Mouse (Mus musculus): ENCODE measurements around the gene Pdgfb. TPM values are rescaled to one million over a fixed set of nuclear protein-coding genes. Genes with fewer than 3 reads are reported as not detected.

The Pdgfb gene
- polyA plus RNA-seq, 1 experiment from 2014 or later: 4.7 TPM

DNA sequence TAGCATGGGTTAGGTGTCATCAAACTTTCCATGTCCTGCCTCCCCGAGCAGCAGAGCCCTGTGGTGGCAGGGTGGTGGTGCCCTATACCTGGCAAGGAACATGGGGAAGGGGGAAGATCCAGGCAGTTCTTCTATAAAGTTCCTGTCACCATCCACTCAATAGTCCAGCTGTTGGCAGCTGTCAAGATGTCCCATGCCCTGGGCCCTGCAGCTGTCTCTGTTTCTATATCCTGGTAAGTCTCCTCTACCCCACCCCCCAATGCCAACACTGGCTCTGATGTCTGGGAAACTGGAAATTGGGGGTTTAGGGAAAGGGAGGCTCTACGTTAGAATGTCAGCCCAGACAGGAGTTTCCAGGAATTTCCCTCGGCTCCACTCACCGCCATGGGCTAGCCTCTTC, 20.2 kb downstream of the Pdgfb start:
- no peak overlapping the region for H3K4me2 ChIP-seq (ENCODE audit: low read length)
- DNase-seq: no peak
- no peaks in the 10 kb centered on the region for H3K4me1 ChIP-seq (ENCODE audit: control insufficient read depth, insufficient read depth, low read length)
- 82% methylated on average over 4 of the region's 4 CpGs for WGBS
- H3K36me3 ChIP-seq (ENCODE audit: control insufficient read depth, insufficient read depth, low read length): no peaks in the 10 kb centered on the region
- H3K9me3 ChIP-seq (ENCODE audit: control insufficient read depth, low read length): no peaks in the 10 kb centered on the region
- H3K4me3 ChIP-seq (replicated peaks; ENCODE audit: low read depth, low read length): no peak overlapping the region
- no peaks in the 10 kb centered on the region for H3K27me3 ChIP-seq (ENCODE audit: control insufficient read depth, insufficient read depth, low read length)
- no peak overlapping the region for H3K9ac ChIP-seq (replicated peaks; ENCODE audit: low read length)
- H3K27ac ChIP-seq (replicated peaks; ENCODE audit: low read depth, low read length): no peak overlapping the region
- no peak for ATAC-seq (ENCODE audit: low FRiP score, low TSS enrichment)

DNA sequence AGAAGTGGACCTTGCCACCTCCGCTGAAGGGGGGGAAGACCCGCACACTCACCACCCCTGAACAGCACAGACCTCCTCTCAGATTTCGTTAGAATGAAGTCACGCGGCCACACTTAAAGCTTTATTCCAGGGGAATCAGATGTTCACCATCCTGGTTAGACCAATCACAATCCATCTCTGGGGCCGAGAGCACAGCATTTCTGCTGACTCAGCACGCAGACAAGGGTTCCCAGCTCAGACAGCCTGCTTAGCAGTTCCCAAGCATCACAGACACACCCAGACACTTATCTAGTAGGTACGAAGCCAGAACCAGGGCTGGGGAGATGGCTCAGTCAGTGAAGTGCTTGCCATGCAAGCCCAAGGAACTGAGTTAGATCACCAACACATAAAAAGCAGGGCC, 28.6 kb downstream of the Pdgfb start:
- Histone ChIP-seq H3K4me1 (ENCODE audit: control insufficient read depth, insufficient read depth, low read length) (no peaks in the 10 kb centered on the region), H3K27me3 (ENCODE audit: control insufficient read depth, insufficient read depth, low read length) (no peaks in the 10 kb centered on the region), H3K27ac (replicated peaks; ENCODE audit: low read depth, low read length) (no peak overlapping the region), H3K4me2 (ENCODE audit: low read length) (no peak overlapping the region), H3K4me3 (replicated peaks; ENCODE audit: low read depth, low read length) (no peak overlapping the region), H3K9me3 (ENCODE audit: control insufficient read depth, low read length) (no peaks in the 10 kb centered on the region), H3K9ac (replicated peaks; ENCODE audit: low read length) (no peak overlapping the region), H3K36me3 (ENCODE audit: control insufficient read depth, insufficient read depth, low read length) (no peaks in the 10 kb centered on the region)
- ATAC-seq (ENCODE audit: low FRiP score, low TSS enrichment) (no peak), DNase-seq (no peak)
- WGBS: 79% methylated on average over 8 of the region's 8 CpGs

DNA sequence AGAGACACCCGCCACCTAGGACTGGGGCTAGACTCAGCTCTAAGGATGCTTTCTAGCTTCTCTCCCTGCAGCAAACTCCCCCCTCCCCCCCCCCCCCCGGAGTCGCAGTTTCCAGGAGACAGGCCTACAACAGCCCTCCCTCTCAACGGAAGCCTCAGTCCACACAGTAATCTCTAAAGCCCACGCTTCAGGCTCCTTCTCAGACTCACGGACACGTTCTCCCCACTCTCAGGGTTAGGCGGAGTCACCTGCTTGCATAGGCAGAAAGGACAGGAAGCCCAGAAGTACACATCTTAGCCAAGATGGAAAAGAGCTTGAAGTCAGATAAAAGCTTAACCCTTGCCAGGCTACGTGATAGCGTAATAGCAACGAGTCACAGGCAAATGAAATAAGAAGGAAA, 29.3 kb downstream of the Pdgfb start:
- DNase-seq: no peak
- no peak overlapping the region for H3K4me3 ChIP-seq (replicated peaks; ENCODE audit: low read depth, low read length)
- H3K27ac ChIP-seq (replicated peaks; ENCODE audit: low read depth, low read length): no peak overlapping the region
- H3K27me3 ChIP-seq (ENCODE audit: control insufficient read depth, insufficient read depth, low read length): no peaks in the 10 kb centered on the region
- H3K9ac ChIP-seq (replicated peaks; ENCODE audit: low read length): no peak overlapping the region
- no peak for ATAC-seq (ENCODE audit: low FRiP score, low TSS enrichment)
- H3K4me1 ChIP-seq (ENCODE audit: control insufficient read depth, insufficient read depth, low read length): no peaks in the 10 kb centered on the region
- H3K4me2 ChIP-seq (ENCODE audit: low read length): no peak overlapping the region
- no peaks in the 10 kb centered on the region for H3K9me3 ChIP-seq (ENCODE audit: control insufficient read depth, low read length)
- 64% methylated on average over 11 of the region's 11 CpGs for WGBS
- H3K36me3 ChIP-seq (ENCODE audit: control insufficient read depth, insufficient read depth, low read length): no peaks in the 10 kb centered on the region

- Histone ChIP-seq H3K4me2 (ENCODE audit: low read length) (no peak overlapping the region), H3K4me1 (ENCODE audit: control insufficient read depth, insufficient read depth, low read length) (no peaks in the 10 kb centered on the region), H3K36me3 (ENCODE audit: control insufficient read depth, insufficient read depth, low read length) (no peaks in the 10 kb centered on the region), H3K27ac (replicated peaks; ENCODE audit: low read depth, low read length) (no peak overlapping the region), H3K9me3 (ENCODE audit: control insufficient read depth, low read length) (no peaks in the 10 kb centered on the region), H3K27me3 (ENCODE audit: control insufficient read depth, insufficient read depth, low read length) (no peaks in the 10 kb centered on the region), H3K9ac (replicated peaks; ENCODE audit: low read length) (no peak overlapping the region), H3K4me3 (replicated peaks; ENCODE audit: low read depth, low read length) (no peak overlapping the region)
- DNase-seq (no peak), ATAC-seq (ENCODE audit: low FRiP score, low TSS enrichment) (no peak)
- WGBS: 67% methylated on average over 7 of the region's 7 CpGs
Observed at GRCm38 (mm10) chr15:79984152-79984551, 30.6 kb downstream of the Pdgfb start.

DNA sequence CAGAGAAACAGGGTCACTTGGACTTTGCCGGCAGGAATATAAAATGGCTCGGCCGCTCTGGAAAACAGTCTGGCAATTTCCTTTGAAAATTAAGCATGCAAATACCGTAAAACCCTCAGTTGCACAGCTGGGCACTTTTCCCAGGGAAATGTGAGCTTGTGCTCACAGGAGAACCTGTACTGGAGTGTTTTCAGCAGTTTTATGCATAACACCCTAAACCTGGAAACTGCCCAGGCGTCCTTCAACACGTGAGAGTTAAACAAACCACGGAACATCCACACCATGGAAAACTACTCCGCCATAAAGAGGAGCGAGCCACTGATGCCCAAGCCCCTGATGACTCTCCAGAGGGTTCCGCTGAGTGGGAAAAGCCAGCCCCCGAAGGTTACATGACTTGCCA, 34.1 kb downstream of the Pdgfb start:
- Histone ChIP-seq H3K4me2 (ENCODE audit: low read length) (no peak overlapping the region), H3K9me3 (ENCODE audit: control insufficient read depth, low read length) (no peaks in the 10 kb centered on the region), H3K27me3 (ENCODE audit: control insufficient read depth, insufficient read depth, low read length) (no peaks in the 10 kb centered on the region), H3K9ac (replicated peaks; ENCODE audit: low read length) (no peak overlapping the region), H3K36me3 (ENCODE audit: control insufficient read depth, insufficient read depth, low read length) (no peaks in the 10 kb centered on the region), H3K27ac (replicated peaks; ENCODE audit: low read depth, low read length) (no peak overlapping the region), H3K4me1 (ENCODE audit: control insufficient read depth, insufficient read depth, low read length) (no peaks in the 10 kb centered on the region), H3K4me3 (replicated peaks; ENCODE audit: low read depth, low read length) (no peak overlapping the region)
- 89% methylated on average over 11 of the region's 11 CpGs for whole genome bisulfite sequencing
- ATAC-seq (ENCODE audit: low FRiP score, low TSS enrichment): no peak
- DNase-seq: no peak

GRCm38 (mm10) chr15:79972186-79972585, 42.6 kb downstream of the Pdgfb start:
- no peaks in the 10 kb centered on the region for H3K36me3 ChIP-seq (ENCODE audit: control insufficient read depth, insufficient read depth, low read length)
- no peak for ATAC-seq (ENCODE audit: low FRiP score, low TSS enrichment)
- 95% methylated on average over 11 of the region's 11 CpGs for WGBS
- H3K27ac ChIP-seq (replicated peaks; ENCODE audit: low read depth, low read length): no peak overlapping the region
- H3K4me3 ChIP-seq (replicated peaks; ENCODE audit: low read depth, low read length): no peak overlapping the region
- H3K4me1 ChIP-seq (ENCODE audit: control insufficient read depth, insufficient read depth, low read length): no peaks in the 10 kb centered on the region
- no peaks in the 10 kb centered on the region for H3K9me3 ChIP-seq (ENCODE audit: control insufficient read depth, low read length)
- no peak overlapping the region for H3K9ac ChIP-seq (replicated peaks; ENCODE audit: low read length)
- DNase-seq: no peak
- no peaks in the 10 kb centered on the region for H3K27me3 ChIP-seq (ENCODE audit: control insufficient read depth, insufficient read depth, low read length)
- no peak overlapping the region for H3K4me2 ChIP-seq (ENCODE audit: low read length)

GRCm38 (mm10) chr15:79970940-79971339, 43.8 kb downstream of the Pdgfb start, which contains the start of gene Cbx7:
TSS of gene Cbx7 (minus strand) at chr15:79971119.
- no peak within 1 kb of the TSS for H3K4me2 ChIP-seq (ENCODE audit: low read length)
- H3K27ac ChIP-seq (replicated peaks; ENCODE audit: low read depth, low read length): no peak within 1 kb of the TSS
- ATAC-seq (ENCODE audit: low FRiP score, low TSS enrichment) (no peak), DNase-seq (no peak)
- H3K4me3 ChIP-seq (replicated peaks; ENCODE audit: low read depth, low read length): no peak within 1 kb of the TSS
- no peaks in the 10 kb centered on the region for H3K9me3 ChIP-seq (ENCODE audit: control insufficient read depth, low read length)
- no peak within 1 kb of the TSS for H3K9ac ChIP-seq (replicated peaks; ENCODE audit: low read length)
- H3K4me1 ChIP-seq (ENCODE audit: control insufficient read depth, insufficient read depth, low read length): no peaks in the 10 kb centered on the region
- H3K27me3 ChIP-seq (ENCODE audit: control insufficient read depth, insufficient read depth, low read length): no peaks in the 10 kb centered on the region
- no peaks in the 10 kb centered on the region for H3K36me3 ChIP-seq (ENCODE audit: control insufficient read depth, insufficient read depth, low read length)
- 97% methylated on average over 11 of the region's 11 CpGs for WGBS

DNA sequence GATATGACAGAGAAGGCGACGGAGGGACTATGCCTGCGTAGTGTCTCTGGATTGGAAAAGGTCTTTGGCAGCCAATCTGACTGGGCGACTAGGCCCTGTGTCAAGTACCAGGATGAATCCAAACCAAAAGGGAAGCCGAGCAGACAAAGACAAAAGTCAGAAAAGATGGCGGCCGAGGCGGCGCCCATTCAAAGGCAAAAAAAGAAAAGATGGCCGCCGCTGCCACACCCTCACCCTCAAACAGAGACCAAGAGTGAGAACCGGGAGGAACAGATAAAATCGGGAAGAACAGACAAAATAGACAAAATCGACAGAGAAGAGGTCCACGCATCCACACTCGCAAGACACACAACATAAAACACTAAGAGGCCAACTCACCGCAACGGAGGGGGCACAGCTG, 44.3 kb downstream of the Pdgfb start:
- no peak overlapping the region for H3K9ac ChIP-seq (replicated peaks; ENCODE audit: low read length)
- no peak overlapping the region for H3K4me3 ChIP-seq (replicated peaks; ENCODE audit: low read depth, low read length)
- WGBS: 98% methylated on average over 18 of the region's 18 CpGs
- no peaks in the 10 kb centered on the region for H3K36me3 ChIP-seq (ENCODE audit: control insufficient read depth, insufficient read depth, low read length)
- no peak for ATAC-seq (ENCODE audit: low FRiP score, low TSS enrichment)
- no peaks in the 10 kb centered on the region for H3K4me1 ChIP-seq (ENCODE audit: control insufficient read depth, insufficient read depth, low read length)
- no peak for DNase-seq
- H3K4me2 ChIP-seq (ENCODE audit: low read length): no peak overlapping the region
- no peak overlapping the region for H3K27ac ChIP-seq (replicated peaks; ENCODE audit: low read depth, low read length)
- H3K27me3 ChIP-seq (ENCODE audit: control insufficient read depth, insufficient read depth, low read length): no peaks in the 10 kb centered on the region
- no peaks in the 10 kb centered on the region for H3K9me3 ChIP-seq (ENCODE audit: control insufficient read depth, low read length)

- Histone ChIP-seq H3K27me3 (ENCODE audit: control insufficient read depth, insufficient read depth, low read length) (no peaks in the 10 kb centered on the region), H3K4me3 (replicated peaks; ENCODE audit: low read depth, low read length) (no peak overlapping the region), H3K4me1 (ENCODE audit: control insufficient read depth, insufficient read depth, low read length) (no peaks in the 10 kb centered on the region), H3K9me3 (ENCODE audit: control insufficient read depth, low read length) (no peaks in the 10 kb centered on the region), H3K9ac (replicated peaks; ENCODE audit: low read length) (no peak overlapping the region), H3K27ac (replicated peaks; ENCODE audit: low read depth, low read length) (no peak overlapping the region), H3K4me2 (ENCODE audit: low read length) (no peak overlapping the region), H3K36me3 (ENCODE audit: control insufficient read depth, insufficient read depth, low read length) (no peaks in the 10 kb centered on the region)
- ATAC-seq (ENCODE audit: low FRiP score, low TSS enrichment): no peak
- 81% methylated on average over 6 of the region's 6 CpGs for WGBS
- DNase-seq: no peak
Observed at GRCm38 (mm10) chr15:79967346-79967745, 47.4 kb downstream of the Pdgfb start.

Measured in midbrain, embryonic 14.5 days (tissue).